Mouse (Mus musculus): Measurements from ENCODE around the gene Cyb5d1.

Gene Cyb5d1

GRCm38 (mm10) chr11:69382478-69383105, 12.8 kb downstream of the Cyb5d1 start:
- no peak for DNase-seq (ENCODE audit: low spot score in 2 of 2)

GRCm38 (mm10) chr11:69381356-69381755, 14.1 kb downstream of the Cyb5d1 start:
- no peak for DNase-seq (ENCODE audit: low spot score in 2 of 2)

DNA sequence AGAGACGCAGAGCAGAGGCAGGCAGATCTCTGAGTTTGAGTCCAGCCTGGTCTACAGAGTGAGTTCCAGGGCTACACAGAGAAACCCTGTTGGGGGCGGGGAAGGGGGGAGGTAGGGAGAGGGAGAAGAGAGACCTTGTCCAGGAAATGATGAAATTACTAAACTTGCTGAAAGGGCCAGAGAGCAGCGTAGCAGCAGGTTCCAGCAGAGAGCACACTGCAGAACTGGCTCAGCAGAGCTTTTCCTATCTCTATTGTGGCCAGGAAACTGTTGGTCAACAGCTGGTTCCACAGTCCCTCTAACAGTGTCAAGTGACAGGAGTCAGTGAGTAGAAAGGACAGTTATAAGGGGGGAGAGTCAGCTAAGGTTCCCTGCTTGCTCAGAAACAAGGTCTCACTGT, 15.8 kb downstream of the Cyb5d1 start:
- DNase-seq (ENCODE audit: low spot score in 2 of 2), result no peak

- DNase-seq (ENCODE audit: low spot score in 2 of 2), result no peak
Measured at GRCm38 (mm10) chr11:69377766-69378165, 17.7 kb downstream of the Cyb5d1 start.

GRCm38 (mm10) chr11:69375646-69376045, 19.8 kb downstream of the Cyb5d1 start:
- no peak for DNase-seq (ENCODE audit: low spot score in 2 of 2)

DNA sequence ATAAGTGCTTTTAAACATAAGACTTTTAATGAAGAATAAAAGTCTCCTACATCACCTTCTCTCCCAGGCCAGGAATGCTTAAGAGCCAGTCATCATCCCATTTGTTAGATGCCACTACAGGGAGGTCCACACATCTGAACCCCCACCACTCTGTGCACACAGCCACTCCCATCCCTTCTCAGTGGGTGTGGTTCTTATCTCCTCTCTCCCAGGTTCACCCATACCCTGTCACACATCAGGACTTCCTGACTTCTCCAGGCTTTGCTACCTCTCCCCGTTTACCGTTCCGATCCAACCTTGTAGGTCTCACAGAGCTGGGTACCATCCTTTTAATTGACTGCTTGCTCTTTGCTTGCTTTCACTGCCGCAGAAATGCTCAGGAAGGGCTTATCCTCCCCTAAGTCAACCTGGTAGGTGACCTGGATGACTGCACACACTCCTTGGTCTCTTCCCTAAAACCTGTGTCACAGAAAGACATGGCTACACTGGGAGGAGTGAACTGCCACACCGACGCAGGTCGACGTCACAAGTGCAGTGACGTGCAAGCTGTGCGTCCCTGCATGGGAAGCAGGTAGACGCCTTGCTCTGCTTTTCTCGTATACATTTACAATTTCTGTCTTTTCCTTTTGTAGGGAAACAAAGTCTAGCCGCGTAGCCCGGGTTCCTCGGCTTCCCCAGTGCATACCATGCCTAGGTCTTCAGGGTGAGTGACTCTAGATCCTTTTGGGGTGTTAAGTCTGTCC, 22.0 kb downstream of the Cyb5d1 start:
- DNase-seq (ENCODE audit: low spot score in 2 of 2), result no peak

DNA sequence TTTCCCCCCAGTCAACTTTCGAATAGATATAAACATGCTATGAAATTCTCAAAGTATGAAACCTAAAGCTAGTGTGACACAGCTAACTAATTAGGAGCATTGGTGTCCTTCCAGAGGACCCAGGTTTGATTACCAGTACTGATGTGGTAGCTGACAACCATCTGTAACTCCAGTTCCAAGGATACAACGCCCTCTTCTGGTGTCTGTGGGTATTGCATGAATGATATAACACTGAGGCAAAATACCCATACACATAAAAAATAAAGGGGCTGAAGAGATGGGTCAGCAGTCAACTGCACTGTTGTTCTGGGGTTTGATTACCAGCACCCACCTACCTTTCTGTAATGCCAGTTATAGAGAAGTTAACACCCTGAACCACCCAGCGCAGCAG, 22.7 kb downstream of the Cyb5d1 start:
- no peak for DNase-seq (ENCODE audit: low spot score in 2 of 2)

GRCm38 (mm10) chr11:69372056-69372779, 23.2 kb downstream of the Cyb5d1 start:
- peak; percentile 80 to 84 for DNase-seq (ENCODE audit: low spot score in 2 of 2)

- DNase-seq (ENCODE audit: low spot score in 2 of 2), result peak in 1 of 2 experiments; percentile 51
Measured at GRCm38 (mm10) chr11:69371601-69372000, 23.8 kb downstream of the Cyb5d1 start.

DNA sequence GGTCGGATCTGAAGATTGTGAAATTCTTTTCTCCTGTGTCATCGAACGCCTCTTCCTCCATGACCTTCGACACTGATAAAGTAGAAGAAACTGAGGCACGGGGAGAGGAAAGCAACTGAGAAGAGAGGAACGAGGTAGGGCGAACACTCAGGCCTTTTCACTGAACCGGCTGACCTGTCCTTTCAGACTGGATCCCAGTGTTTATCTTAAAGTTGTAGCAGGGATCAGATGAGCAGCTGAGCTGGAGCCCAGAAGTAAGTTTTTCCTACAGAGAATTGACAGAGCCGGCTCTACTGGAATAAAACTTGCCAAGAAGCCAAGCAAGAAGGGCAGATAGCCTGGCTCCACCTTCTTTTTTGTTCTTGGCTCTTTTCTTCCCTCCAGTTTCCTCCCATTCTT, 24.6 kb downstream of the Cyb5d1 start:
- DNase-seq (ENCODE audit: low spot score in 2 of 2), result no peak

DNA sequence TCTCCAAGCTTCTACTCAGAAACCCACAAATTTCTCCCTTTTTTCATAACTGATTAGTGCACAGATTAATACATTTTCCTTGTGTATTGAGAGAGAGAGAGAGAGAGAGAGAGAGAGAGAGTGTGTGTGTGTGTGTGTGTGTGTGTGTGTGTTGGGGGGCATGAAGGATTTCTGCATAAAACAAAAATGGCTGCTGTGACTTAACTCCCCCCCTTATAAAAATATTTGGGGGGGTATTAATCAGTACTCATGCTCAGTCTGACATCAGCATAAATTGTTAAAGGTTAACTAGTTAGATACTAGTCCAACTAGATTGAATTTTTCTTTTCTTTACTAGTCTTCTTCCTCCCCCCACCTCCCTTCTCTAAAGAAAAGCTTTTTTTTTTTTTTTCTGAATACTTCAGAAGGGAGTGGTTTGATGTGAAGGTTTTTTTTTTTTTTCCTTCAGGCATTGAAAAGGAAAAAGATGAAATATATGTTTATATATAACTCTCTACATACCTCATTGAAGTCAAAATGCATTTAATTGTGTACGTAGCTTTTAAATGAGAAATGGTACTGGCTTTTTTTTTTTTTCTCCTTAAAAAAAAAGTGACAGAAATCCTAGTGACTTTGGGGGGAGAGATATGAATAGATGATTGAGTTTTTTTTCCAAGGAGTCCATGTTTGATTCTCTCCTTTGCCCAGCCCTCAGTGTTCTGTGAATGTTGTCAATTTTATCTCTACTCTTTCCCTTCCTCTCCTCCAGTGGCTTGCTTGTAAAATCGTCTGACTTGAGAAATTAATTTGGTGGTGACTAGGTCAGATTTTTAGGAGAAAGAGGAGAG, 25.2 kb downstream of the Cyb5d1 start:
- DNase-seq (ENCODE audit: low spot score in 2 of 2), result no peak

DNA sequence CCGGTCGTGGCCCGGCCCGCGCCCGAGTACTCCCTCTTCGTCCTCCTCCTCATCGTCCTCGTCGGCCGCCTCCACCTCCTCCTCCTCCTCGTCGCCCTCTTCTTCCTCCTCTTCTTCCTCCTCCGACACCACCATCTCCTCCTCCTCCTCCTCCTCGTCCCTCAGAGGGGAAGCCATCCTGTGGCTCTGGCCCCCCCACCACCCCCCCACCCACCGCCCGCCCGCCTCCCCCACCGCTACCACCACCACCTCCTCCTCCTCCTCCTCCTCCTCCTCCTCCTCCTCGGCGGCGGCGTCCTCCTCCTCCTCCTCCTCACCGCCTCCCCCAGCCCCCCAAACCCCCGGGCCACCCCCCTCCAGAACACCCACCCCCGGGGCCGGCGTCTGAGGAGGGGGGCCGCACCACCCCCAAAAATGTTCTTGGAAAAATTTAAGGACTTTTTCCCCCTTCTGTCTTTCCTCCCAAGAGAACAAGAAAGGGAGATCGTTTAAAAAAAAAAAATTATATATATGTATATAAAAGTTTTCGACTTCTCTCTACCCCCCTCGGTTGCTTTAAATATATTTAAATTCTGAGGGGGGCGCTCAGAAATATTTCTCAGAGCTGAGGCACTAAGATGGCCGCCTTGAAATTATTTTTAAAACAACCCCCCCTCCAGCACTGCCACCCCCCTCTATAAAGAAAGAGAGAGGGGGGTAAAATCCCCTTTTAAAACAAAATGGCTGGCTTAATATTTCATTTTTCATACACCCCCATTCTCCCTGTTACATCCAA, 26.0 kb downstream of the Cyb5d1 start, which contains the start of gene Chd3:
TSS of gene Chd3 (minus strand) at position 192 of the 775 bp plus-strand sequence.
- DNase-seq (ENCODE audit: low spot score in 2 of 2), result no peak

GRCm38 (mm10) chr11:69368356-69369214, 26.8 kb downstream of the Cyb5d1 start:
- peak in 1 of 2 experiments; percentile 60 for DNase-seq (ENCODE audit: low spot score in 2 of 2)

- DNase-seq (ENCODE audit: low spot score in 2 of 2), result peak; percentile 50 to 72
Measured at GRCm38 (mm10) chr11:69367616-69368355, 27.6 kb downstream of the Cyb5d1 start.

DNA sequence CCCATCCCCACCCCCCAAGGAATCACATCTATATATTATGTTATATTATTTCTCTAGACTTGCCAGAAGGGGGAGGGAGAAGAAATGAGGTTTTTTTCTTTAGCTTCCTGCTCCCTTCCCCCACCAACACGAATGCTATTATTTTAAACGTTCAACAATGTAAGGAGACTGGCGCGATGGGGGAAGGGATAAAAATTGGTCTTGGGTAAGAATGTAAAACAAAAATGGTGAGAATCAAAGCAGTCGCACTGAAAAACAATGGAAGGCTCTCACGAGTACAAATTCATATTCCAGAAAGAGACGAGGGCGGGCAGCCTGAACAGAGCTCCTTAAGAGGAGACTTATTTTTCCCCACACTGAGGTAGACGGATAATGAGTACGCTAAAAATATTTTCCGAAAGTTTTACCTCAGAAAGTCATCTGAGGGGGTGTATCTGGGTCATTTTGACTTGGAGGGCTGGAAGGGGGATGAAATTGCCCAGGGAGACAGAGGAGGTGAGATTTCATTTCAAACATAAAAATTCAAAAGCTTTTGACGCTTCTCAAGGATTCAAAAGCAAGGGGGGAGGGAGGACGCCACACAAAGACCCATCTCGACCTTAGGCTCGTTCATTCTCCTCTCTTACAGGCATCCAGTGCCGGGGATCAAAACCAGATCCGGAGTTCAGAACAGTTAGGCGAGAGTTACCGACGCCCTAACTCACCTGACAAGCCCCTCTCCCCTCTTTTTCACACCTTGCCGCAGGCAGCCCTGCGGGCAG, 28.4 kb downstream of the Cyb5d1 start:
- DNase-seq (ENCODE audit: low spot score in 2 of 2), result peak; percentile 41 to 59

DNA sequence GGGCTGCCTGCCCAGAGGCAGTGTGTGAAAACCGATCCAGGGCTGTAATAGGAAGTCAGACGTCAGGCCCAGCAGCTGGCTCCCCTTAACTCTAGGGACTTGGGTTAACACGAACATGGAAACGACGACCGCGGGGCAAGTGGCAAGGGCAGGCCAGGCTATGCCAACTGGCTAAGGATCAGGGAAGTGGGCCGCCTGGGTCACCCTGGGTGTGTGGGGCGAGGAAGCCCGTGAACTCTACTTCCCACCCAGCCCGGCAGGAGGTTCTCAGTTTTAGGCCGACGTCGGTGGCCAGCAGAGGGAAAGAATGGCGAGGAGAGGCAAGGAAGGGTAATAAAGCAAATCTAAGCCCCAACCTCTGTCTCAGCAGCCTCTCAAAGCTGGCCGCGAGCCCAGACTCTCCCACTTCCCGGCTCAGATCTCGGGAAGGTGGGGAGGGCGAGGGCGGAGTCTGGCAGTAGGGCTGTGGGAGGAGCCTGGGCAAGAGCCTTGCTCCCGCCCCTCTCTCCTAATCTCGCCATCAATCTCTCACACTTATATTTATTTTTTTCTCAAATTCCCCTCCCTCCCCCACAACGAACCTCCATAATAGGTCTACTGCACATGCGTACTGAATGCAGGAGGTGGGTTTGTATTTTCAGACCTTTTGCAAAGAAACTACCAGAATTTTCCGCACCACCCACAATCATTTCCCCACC, 29.1 kb downstream of the Cyb5d1 start:
- peak; percentile 98 for DNase-seq (ENCODE audit: low spot score in 2 of 2)

GRCm38 (mm10) chr11:69365722-69366121, 29.7 kb downstream of the Cyb5d1 start:
- DNase-seq (ENCODE audit: low spot score in 2 of 2), result no peak

DNA sequence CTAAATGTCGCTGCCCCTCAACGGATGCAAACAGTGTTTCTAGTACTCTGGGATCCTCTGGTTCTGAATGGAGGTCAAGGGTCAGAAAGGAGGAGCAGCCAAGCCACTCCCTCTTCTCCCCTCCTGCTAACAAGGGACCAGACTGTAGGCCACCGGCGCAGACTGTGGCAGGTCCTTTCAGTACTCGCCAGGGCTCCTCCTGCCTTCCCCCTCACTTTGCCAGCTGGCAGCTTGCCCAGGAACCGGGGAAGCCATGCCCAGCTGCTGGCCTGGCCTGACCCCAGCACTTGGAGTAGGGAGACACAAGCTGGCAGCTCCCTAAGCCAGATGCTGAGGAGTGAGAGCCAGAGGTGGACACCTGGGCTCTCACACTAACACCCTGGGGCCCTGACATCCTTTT, 30.5 kb downstream of the Cyb5d1 start:
- peak; percentile 96 to 97 for DNase-seq (ENCODE audit: low spot score in 2 of 2)
